Mouse (Mus musculus) retina, adult 2 months (tissue): Measurements from ENCODE around the gene Pimreg.

Experiments
- DNase-seq: peaks from one replicate; pipeline ENCODE4 v3.0.0-alpha.2; 2012; ENCODE audit warnings: low read depth, low spot score

The Pimreg gene

GRCm38 (mm10) chr11:72065103-72065502 is 23.3 kb downstream of the Pimreg start:
- DNase-seq: no peak

GRCm38 (mm10) chr11:72066330-72066729 is 24.5 kb downstream of the Pimreg start:
- peak; percentile 54 for DNase-seq

GRCm38 (mm10) chr11:72067326-72067725 is 25.5 kb downstream of the Pimreg start:
- no peak for DNase-seq

GRCm38 (mm10) chr11:72068026-72068425 is 26.2 kb downstream of the Pimreg start:
- no peak for DNase-seq

- DNase-seq: no peak
Observed at GRCm38 (mm10) chr11:72070733-72071132, 28.9 kb downstream of the Pimreg start.

- DNase-seq: no peak
Observed at GRCm38 (mm10) chr11:72072331-72072905, 30.6 kb downstream of the Pimreg start.

GRCm38 (mm10) chr11:72074230-72074629 is 32.4 kb downstream of the Pimreg start:
- no peak for DNase-seq

GRCm38 (mm10) chr11:72078056-72078455 is 36.2 kb downstream of the Pimreg start:
- DNase-seq: no peak

GRCm38 (mm10) chr11:72078647-72079046 is 36.8 kb downstream of the Pimreg start:
- DNase-seq: no peak

- no peak for DNase-seq
Observed at GRCm38 (mm10) chr11:72080461-72080860, 38.6 kb downstream of the Pimreg start.

GRCm38 (mm10) chr11:72082601-72083000 is 40.8 kb downstream of the Pimreg start:
- no peak for DNase-seq

GRCm38 (mm10) chr11:72084337-72084736 is 42.5 kb downstream of the Pimreg start:
- DNase-seq: no peak

GRCm38 (mm10) chr11:72086251-72087046 is 44.6 kb downstream of the Pimreg start:
- peak; percentile 72 for DNase-seq

GRCm38 (mm10) chr11:72092390-72092789 is 50.6 kb downstream of the Pimreg start:
- no peak for DNase-seq

- DNase-seq: no peak
Observed at GRCm38 (mm10) chr11:72094442-72094841, 52.6 kb downstream of the Pimreg start.

GRCm38 (mm10) chr11:72095994-72096393 is 54.2 kb downstream of the Pimreg start:
- no peak for DNase-seq
